Mouse (Mus musculus) neural tube, embryonic 11.5 days (tissue): ENCODE results near the gene Abi1. TPM values are rescaled to one million over a fixed set of nuclear protein-coding genes. Genes with fewer than 3 reads are reported as not detected.

ENCODE experiments used
- ATAC-seq: fragments of 200-750 bp; cut with Nextera tagmentation; 2 replicates; pipeline ENCODE4 v1.8.0; 2017; ENCODE audit warnings: moderate number of reproducible peaks, mild to moderate bottlenecking, moderate TSS enrichment, moderate library complexity; ENCODE audit not compliant: insufficient read depth, low FRiP score, low TSS enrichment
- DNase-seq: peaks from one replicate; pipeline ENCODE4 v3.0.0-alpha.2; 2015; ENCODE audit warnings: low spot score
- H3K27ac ChIP-seq: fragments of 300-500 bp; sonication (generic); 2 replicates; pipeline ENCODE4 v1.5.1; 2014; ENCODE audit warnings: low read depth, mild to moderate bottlenecking, low read length
- H3K27me3 ChIP-seq: fragments of 300-500 bp; sonication (generic); 2 replicates; pipeline ENCODE4 v1.6.1; 2014; ENCODE audit warnings: mild to moderate bottlenecking, low read length, mixed read lengths; ENCODE audit not compliant: control insufficient read depth, insufficient read depth
- H3K36me3 ChIP-seq: fragments of 300-500 bp; sonication (generic); 2 replicates; pipeline ENCODE4 v1.6.1; 2014; ENCODE audit warnings: mild to moderate bottlenecking, low read length, moderate library complexity, mixed read lengths; ENCODE audit not compliant: control insufficient read depth, insufficient read depth
- H3K4me1 ChIP-seq: fragments of 300-500 bp; sonication (generic); 2 replicates; pipeline ENCODE4 v1.6.1; 2014; ENCODE audit warnings: low read length, mixed read lengths; ENCODE audit not compliant: control insufficient read depth, insufficient read depth
- H3K4me2 ChIP-seq: fragments of 300-500 bp; sonication (generic); 2 replicates; pipeline ENCODE4 v1.6.1; 2014; ENCODE audit warnings: low read depth, mild to moderate bottlenecking, moderate library complexity
- H3K4me3 ChIP-seq: fragments of 300-500 bp; sonication (generic); 2 replicates; pipeline ENCODE4 v1.5.1; 2014; ENCODE audit warnings: low read depth, low read length
- H3K9ac ChIP-seq: fragments of 300-500 bp; sonication (generic); 2 replicates; pipeline ENCODE4 v1.6.1; 2014; ENCODE audit warnings: mild to moderate bottlenecking, low read length
- H3K9me3 ChIP-seq: fragments of 300-500 bp; sonication (generic); 2 replicates; pipeline ENCODE4 v1.6.1; 2016; ENCODE audit warnings: low read length; ENCODE audit not compliant: control insufficient read depth
- WGBS: fragments of 180-500 bp; shearing (Covaris S2); extraction: QIAGEN DNeasy Blood & Tissue Kit; methylation state at CpG from one replicate; pipeline ENCODE4 v1.1.7; 2014; 5-methylcytosine and 5-hydroxymethylcytosine counted together
- polyA plus RNA-seq: library from polyadenylated mRNA; unstranded; fragments of >200 nt; fragmentation: Nextera tagmentation; extraction: Ambion mirVana; gene quantifications from 2 replicates; pipeline ENCODE4 v1.2.1, GENCODE M21; 2014

Gene Abi1
- polyA plus RNA-seq, 1 experiment from 2014 or later: 48.1 TPM

DNA sequence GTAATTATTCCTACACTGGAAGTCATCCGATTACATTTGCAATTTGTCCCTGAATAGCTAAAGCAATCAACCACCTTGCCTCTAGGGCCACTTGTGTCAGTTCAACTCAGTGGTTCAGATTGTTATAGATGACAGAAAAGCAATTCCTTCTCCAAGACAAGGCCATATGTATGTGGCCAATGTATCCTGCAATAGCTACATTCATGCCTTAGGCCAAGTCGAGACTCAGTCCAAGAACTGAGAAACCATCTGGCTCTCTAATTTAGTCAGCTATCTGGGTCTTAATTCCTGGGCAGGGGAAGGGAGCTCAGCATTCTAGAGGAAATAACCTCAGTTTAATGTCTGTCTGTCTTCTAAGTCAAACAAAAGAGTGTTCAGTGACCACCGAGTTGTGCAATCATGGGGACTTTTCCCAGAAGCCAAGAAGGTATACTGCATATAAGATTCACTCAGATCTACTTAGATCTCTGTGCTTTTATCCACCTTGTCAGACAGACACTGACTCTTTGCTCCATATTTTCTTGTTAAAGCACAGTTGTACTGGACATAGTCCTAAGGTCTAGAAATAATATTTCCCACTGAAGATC, 62.6 kb downstream of the Abi1 start:
- Histone ChIP-seq H3K27ac (no peak overlapping the region), H3K9ac (no peak overlapping the region), H3K4me2 (no peak overlapping the region), H3K27me3 (no peaks in the 10 kb centered on the region), H3K36me3 (no peaks in the 10 kb centered on the region), H3K4me1 (no peaks in the 10 kb centered on the region), H3K4me3 (no peak overlapping the region), H3K9me3 (no peaks in the 10 kb centered on the region)
- DNase-seq: no peak
- 84% methylated on average over 3 of the region's 3 CpGs for WGBS
- ATAC-seq: no peak

DNA sequence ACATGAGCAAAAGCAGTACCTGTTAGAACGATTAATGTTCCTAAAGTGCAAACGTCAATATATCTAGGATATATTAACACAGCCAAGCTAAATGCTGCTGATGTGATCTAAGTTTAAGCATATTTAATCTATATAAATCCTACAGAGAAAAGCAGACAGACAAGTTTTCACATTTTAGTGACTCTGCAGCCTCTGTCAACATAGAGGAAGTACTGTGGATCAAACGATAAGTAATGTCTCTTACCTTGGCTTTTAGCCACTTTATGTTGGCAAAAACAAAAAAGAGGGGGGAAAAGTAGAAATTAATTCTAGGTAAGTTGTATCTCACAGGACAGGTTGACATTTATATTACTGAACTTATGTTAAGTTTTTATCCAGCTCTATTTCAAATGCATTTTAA, 77.1 kb downstream of the Abi1 start:
- Histone ChIP-seq H3K27me3 (no peaks in the 10 kb centered on the region), H3K4me1 (no peaks in the 10 kb centered on the region), H3K4me2 (no peak overlapping the region), H3K9me3 (no peaks in the 10 kb centered on the region), H3K4me3 (no peak overlapping the region), H3K36me3 (no peaks in the 10 kb centered on the region), H3K9ac (no peak overlapping the region), H3K27ac (no peak overlapping the region)
- WGBS: 93% methylated on average over 3 of the region's 3 CpGs
- no peak for ATAC-seq
- DNase-seq: no peak

DNA sequence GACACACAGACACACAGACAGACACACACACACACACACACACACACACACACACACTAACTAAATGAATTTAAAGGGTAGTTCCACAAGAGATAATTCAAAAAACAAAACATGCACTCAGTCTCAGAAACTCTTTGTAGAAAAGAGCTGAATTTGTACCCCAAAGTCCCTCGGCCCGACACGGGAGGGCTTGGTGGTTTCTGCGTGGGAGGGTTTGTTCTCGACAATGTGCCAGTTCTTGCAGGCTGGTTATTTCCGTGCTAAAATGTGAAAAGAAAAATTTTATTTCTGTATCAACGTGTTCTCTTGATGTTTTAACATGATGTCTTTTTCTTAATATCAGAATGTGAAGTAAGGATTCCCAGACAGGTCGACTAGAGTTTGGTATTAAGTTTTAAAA, 77.8 kb downstream of the Abi1 start:
- Histone ChIP-seq H3K36me3 (no peaks in the 10 kb centered on the region), H3K9me3 (no peaks in the 10 kb centered on the region), H3K4me3 (no peak overlapping the region), H3K27me3 (no peaks in the 10 kb centered on the region), H3K9ac (no peak overlapping the region), H3K4me2 (no peak overlapping the region), H3K27ac (no peak overlapping the region), H3K4me1 (no peaks in the 10 kb centered on the region)
- DNase-seq: no peak
- 93% methylated on average over 8 of the region's 8 CpGs for WGBS
- ATAC-seq: no peak

DNA sequence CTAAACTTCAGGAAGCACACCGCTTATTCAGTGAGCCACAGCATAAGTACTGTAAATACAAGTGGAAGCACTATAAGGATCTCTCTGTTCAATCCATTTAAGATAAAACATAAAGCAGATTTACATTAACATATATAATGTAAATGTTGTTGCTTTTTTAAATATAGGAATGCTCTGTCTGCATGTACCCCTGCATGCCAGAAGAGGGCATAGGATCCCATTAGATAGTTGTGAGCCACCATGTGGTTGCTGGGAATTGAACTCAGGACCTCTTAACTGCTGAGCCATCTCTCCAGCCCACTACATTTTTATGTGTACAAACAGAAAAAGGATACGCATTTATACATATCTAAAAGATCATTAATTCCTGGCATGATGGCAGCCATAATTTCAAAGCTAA, 78.4 kb downstream of the Abi1 start:
- 95% methylated on average over 2 of the region's 2 CpGs for WGBS
- Histone ChIP-seq H3K9ac (no peak overlapping the region), H3K4me3 (no peak overlapping the region), H3K36me3 (no peaks in the 10 kb centered on the region), H3K27me3 (no peaks in the 10 kb centered on the region), H3K4me2 (no peak overlapping the region), H3K9me3 (no peaks in the 10 kb centered on the region), H3K4me1 (no peaks in the 10 kb centered on the region), H3K27ac (no peak overlapping the region)
- no peak for DNase-seq
- no peak for ATAC-seq

DNA sequence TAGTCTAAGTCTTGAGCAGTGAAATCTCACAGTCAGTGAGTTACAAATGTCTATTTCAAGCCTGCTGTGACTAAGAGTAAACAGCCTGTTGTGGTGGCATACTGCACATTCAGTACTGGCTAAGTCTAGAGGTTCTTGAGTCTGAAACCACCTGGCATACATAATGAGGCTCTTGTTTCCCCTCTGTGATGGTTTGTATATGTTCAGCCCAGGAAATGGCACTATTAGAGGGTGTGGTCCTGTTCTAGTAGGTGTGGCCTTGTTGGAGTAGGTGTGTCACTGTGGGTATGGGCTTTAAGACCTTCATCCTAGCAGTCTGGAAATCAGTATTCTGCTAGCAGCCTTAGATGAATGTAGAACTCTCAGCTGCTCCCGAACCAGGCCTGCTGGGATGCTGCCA, 82.6 kb downstream of the Abi1 start:
- 88% methylated on average over 1 of the region's 1 CpGs for WGBS
- no peaks in the 10 kb centered on the region for H3K36me3 ChIP-seq
- no peak for ATAC-seq
- DNase-seq: no peak
- H3K4me2 ChIP-seq: no peak overlapping the region
- no peak overlapping the region for H3K9ac ChIP-seq
- H3K9me3 ChIP-seq: no peaks in the 10 kb centered on the region
- H3K4me1 ChIP-seq: no peaks in the 10 kb centered on the region
- no peak overlapping the region for H3K27ac ChIP-seq
- no peaks in the 10 kb centered on the region for H3K27me3 ChIP-seq
- no peak overlapping the region for H3K4me3 ChIP-seq

DNA sequence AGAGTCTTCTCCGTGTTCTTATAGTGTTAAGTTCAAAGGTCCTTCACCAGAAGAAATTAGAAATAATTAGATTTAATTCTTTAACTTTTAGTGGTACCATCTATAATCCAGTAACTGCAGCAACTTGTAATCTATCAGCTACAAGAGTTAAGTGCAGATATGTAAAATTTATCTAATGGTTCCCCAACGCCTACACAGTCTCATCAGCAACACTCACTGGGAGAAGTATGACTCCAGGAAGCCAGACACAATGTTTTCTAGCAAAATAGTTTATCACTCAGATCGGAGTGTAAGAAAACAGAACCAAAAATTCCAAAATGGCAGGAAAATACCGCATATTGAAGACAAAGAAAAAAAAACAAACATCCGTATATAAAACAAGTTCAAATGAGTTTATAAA, 84.1 kb downstream of the Abi1 start:
- Histone ChIP-seq H3K27ac (no peak overlapping the region), H3K9me3 (no peaks in the 10 kb centered on the region), H3K4me1 (no peaks in the 10 kb centered on the region), H3K27me3 (no peaks in the 10 kb centered on the region), H3K4me2 (no peak overlapping the region), H3K4me3 (no peak overlapping the region), H3K36me3 (no peaks in the 10 kb centered on the region), H3K9ac (no peak overlapping the region)
- ATAC-seq: no peak
- DNase-seq: no peak
- 94% methylated on average over 5 of the region's 5 CpGs for WGBS

DNA sequence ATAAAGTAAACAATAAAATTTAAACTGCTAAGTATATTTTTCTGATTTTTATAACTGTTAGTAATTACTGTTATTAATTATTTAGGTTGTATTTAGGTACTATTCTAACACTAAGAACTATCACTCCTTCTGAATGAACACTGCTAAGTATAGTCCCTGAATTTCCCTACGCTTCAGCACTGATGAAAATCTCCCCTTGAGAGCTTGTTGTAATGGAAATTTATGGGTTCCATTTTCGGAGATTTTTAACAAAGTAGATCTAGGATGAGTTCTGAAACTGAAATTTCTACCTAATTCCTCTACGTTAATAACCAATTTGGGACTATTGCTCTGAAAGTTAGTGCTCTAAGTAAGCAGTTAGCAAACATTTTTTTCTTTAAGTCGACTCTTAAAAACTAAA, 85.8 kb downstream of the Abi1 start:
- WGBS: 89% methylated on average over 4 of the region's 4 CpGs

DNA sequence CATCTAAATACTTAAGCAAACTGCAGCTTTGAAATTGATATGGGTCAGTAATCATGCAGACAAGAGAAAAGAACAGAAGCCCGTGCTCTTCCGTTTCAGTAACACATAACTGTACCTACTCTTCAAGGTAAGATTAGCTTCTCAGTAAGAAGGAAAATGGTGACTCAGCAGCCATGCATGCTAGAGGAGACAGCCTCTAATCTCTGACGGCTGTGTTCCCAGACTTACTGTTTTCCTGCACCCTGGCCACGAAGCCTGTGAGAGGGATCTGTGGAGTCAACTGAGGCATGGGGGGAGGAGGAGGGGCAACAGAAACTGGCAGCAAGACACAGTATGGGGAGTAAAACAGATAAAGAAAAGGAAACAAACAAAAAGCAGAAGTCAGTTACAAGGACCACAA, 90.1 kb downstream of the Abi1 start:
- no peak overlapping the region for H3K27ac ChIP-seq
- no peak for ATAC-seq
- WGBS: 74% methylated on average over 4 of the region's 4 CpGs
- H3K4me1 ChIP-seq: no peaks in the 10 kb centered on the region
- H3K27me3 ChIP-seq: no peaks in the 10 kb centered on the region
- H3K9ac ChIP-seq: no peak overlapping the region
- H3K9me3 ChIP-seq: no peaks in the 10 kb centered on the region
- DNase-seq: no peak
- H3K4me2 ChIP-seq: no peak overlapping the region
- H3K4me3 ChIP-seq: no peak overlapping the region
- no peaks in the 10 kb centered on the region for H3K36me3 ChIP-seq

More for the DNA sequence above, 85.8 kb downstream of the Abi1 start:
- Histone ChIP-seq H3K27me3 (no peaks in the 10 kb centered on the region), H3K4me2 (no peak overlapping the region), H3K9me3 (no peaks in the 10 kb centered on the region), H3K4me3 (no peak overlapping the region), H3K36me3 (no peaks in the 10 kb centered on the region), H3K27ac (no peak overlapping the region), H3K4me1 (no peaks in the 10 kb centered on the region), H3K9ac (no peak overlapping the region)
- DNase-seq (no peak), ATAC-seq (no peak)

DNA sequence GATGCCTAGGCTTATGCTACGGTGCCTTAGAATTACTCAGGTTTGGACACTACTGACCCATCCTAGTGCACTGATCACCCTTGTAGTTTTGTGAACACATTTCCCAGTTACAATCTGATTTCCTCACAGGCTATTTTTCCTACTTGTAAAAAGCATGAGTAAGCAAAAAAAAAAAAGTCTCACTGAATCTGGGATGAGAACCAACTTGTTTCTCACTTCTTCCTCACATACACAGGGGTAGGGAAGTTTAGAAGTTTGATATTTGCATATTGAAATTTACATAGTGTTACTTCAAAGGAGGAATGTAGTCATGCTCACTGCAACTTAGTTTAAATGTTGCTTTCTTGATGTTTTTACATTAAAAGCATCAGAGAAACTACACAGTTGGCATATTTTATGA, 106.5 kb downstream of the Abi1 start:
- H3K27me3 ChIP-seq: no peaks in the 10 kb centered on the region
- H3K4me2 ChIP-seq: no peak overlapping the region
- no peaks in the 10 kb centered on the region for H3K4me1 ChIP-seq
- H3K9ac ChIP-seq: no peak overlapping the region
- no peak for DNase-seq
- H3K36me3 ChIP-seq: 0 out of 2 replicates have a peak, but pooled peaks cover 3% of the 10 kb centered on the region
- no peak for ATAC-seq
- 79% methylated on average over 1 of the region's 1 CpGs for WGBS
- no peak overlapping the region for H3K4me3 ChIP-seq
- no peak overlapping the region for H3K27ac ChIP-seq
- no peaks in the 10 kb centered on the region for H3K9me3 ChIP-seq
